Mouse (Mus musculus) forebrain, embryonic 10.5 days (tissue): Measurements from ENCODE around the gene Ambn. TPM values are rescaled to one million over a fixed set of nuclear protein-coding genes. Genes with fewer than 3 reads are reported as not detected.

Experiments used
- polyA plus RNA-seq: library from polyadenylated mRNA; unstranded; fragments of >200 nt; fragmentation: Nextera tagmentation; extraction: Ambion mirVana; gene quantifications from 2 replicates; pipeline ENCODE4 v1.2.1, GENCODE M21; 2016

The Ambn gene
- polyA plus RNA-seq, 1 experiment from 2014 or later, result not detected

Other genes starting within 250 kb of the Ambn start
- gene Gm7714, start 187.1 kb upstream of the Ambn start, polyA plus RNA-seq, result not detected in 2 replicates
- gene Prol1, start 138.7 kb upstream of the Ambn start, polyA plus RNA-seq, result not detected in 2 replicates
- not detected in 2 replicates for gene Amtn, start 79.9 kb upstream of the Ambn start, polyA plus RNA-seq
- gene Enam, start 32.0 kb downstream of the Ambn start, polyA plus RNA-seq, result not detected in 2 replicates
- gene Jchain, start 71.9 kb downstream of the Ambn start, polyA plus RNA-seq, result 0.14 TPM in 1 of 2 replicates, not detected in the other
- 86.5 and 95.9 TPM in 2 replicates for gene Utp3, start 98.5 kb downstream of the Ambn start, polyA plus RNA-seq
- gene Rufy3, start 109.0 kb downstream of the Ambn start, polyA plus RNA-seq, result 29.6 and 33.9 TPM in 2 replicates
- gene Grsf1, start 220.2 kb downstream of the Ambn start, polyA plus RNA-seq, result 79.7 and 82.4 TPM in 2 replicates